Mouse (Mus musculus) cerebellum, adult (tissue): ENCODE data around the gene Lin37.

Experiments used
- ATAC-seq: cut with Nextera tagmentation; 2 replicates; pipeline ENCODE4 v1.9.2; 2017; ENCODE audit warnings: mild to moderate bottlenecking, moderate library complexity, mixed read lengths; ENCODE audit not compliant: insufficient number of reproducible peaks, low FRiP score, low TSS enrichment

The Lin37 gene

DNA sequence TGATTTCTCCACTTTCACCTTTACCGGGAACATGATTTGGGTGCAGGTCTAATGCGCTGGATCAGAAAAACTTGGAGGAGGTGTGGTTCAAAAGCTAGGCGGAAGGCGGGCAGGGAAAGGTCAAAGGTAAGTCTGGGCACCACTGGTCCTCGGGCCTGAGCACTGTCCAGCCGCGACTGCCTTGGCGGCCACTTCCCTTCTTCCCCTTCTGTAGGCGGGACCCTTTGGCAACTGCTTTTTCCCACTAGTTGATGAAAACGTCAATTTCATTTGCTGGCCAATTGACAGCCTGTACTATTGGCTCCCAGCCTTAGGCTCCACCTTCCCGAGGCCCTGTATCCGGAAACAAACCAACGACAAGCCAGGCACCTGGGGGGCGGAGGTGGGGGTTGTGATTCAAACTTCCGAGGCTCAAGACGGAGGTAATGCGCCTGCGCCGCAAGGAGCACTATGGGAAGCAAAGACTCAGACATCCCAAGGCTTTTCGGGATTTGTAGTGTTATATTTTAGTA, at the start of gene Lin37:
Gene Lin37 (minus strand): TSS at position 396 of the 512 bp plus-strand sequence.
- ATAC-seq: peak; percentile 79

DNA sequence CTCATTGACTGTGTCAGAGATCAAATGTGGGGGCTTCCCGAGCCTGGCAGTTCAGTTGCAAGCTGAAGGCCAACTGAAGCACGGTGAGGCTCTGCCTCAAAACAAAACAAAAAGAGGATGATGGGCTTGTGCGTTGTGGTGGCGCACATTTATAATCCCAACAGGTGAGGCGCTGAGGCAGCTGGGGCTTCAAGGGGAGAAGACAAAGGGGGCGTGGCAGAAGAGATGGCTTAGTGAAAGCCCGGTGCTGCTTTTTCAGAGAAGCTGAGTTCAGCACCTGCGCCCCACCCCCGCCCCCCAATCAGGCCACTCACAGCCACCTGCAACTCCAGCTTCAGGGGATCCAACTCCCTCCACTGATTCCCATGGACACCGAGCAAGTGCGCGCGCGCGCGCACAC, 48.8 kb upstream of the Lin37 start:
- no peak for ATAC-seq

DNA sequence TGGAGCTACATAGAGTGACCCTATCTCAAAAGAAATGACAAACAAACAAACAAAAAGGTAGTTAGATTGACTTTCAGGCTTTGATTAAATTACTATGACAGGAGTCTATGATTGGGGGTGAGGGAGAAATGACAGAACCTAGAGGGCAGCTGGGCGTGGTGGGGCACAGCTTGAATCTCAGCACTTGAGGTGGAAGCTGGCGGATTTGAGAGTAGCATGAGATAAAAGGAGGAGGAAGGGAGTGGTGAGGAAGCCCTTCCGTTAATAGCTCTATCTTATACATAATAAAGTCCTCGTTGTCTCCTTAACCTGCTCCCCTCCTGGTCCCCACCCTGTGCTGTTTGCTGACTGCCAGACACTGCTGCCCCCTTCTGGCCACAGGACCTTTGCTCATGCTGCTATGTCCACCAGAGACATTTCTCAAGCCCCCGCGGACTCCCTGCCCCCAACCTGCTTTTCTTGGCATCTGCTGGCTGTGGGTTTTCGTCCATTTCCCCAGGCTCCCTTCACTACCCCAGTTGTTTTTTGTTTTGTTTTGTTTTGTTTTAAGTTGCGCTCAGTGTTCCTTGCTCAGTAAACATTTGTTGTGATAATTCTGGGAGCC, 48.2 kb upstream of the Lin37 start:
- no peak for ATAC-seq

DNA sequence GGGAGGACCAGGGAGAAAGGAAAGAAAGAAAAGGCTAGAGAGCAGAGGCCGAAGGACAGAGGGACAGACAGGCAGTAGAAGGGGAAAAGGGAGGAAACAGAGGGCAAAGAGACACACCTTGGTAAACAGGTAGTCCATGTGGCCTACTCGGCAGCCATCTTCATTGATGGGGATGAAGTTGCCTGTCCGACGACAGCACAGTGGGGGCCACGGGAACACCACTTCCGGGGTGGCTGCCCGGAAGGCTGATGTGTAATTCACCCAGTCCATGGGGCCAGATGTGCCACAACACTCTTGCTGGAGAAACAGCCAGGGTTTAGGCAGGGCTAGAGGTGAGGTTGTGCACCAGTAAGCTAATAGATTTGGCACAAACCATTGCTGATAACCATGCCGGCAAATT, 45.3 kb upstream of the Lin37 start:
- ATAC-seq: no peak

DNA sequence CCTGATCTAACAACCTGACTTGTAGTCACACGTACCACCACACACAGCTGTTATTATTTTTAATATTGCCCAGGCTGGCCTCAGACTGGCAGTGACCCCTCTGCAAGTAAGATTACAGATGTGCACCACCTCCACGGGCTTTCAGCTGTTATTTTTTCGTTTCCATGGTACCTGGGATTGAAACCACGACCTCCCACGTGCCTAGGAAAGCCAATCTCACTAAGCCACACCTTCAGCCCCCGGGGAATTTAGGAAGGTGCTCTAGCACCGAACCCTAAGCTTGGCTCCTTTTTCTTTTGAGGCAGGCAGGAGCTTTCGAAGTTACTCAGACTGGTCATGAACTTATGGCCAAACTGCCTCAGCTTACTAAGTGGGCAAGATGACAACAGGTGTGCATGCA, 44.8 kb upstream of the Lin37 start:
- no peak for ATAC-seq

DNA sequence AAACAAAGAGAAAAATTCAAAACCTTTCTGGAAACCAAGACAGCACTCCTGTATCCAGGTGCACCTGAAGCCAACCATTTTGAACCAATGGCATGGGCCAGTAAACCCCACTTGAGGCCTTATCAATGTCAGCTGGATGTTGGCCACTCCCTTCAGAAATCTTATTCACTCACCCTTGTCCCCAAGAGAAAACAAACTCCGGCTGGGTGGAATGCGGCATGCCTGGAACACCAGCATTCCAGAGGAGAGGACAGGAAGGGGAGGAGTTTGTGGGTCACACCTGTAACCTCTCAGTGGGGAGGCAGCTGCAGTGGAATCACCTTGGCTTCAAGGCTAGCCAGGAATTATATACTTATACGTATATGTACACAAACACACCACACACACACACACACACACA, 42.9 kb upstream of the Lin37 start:
- no peak for ATAC-seq

DNA sequence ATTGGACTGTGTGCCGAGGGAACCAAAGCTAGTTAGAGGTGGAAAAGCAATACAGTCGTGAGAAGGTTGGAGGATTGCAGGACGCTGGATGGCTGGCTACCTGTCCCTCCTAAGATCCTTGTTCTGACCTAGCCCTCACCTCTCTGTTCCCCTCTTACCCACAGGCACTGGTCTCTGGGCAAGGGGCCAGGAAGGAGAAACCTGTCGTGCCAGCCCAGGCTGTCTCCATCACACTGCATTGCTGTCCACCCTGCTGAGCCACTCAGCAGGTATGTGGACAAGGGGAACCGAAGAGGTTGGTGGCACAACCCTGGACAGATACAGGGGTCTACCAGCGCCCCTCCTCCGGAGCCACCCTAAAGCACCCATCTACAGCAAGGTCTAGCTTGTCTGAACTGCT, 41.0 kb upstream of the Lin37 start:
- no peak for ATAC-seq

DNA sequence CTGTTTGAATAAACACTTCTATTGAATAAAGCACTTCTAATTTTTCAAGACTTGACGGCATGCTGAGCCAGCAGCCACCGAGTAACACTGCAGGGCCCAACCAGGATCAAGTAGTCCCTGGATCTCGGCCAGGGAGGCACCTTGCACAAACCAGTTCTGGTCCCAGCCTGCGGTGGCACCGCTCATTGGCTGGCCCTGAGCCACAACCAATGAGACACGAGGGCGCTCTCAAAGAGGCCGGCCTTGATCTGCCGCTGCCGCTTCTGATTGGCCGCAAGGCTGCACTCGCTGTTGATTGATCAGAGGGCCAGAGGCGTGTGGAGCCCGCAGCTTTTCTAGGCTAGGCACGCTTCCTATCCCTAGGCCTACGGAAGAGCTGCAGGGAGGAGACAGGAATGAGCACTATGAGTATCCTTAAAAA, 40.3 kb upstream of the Lin37 start:
- ATAC-seq: peak; percentile 97

DNA sequence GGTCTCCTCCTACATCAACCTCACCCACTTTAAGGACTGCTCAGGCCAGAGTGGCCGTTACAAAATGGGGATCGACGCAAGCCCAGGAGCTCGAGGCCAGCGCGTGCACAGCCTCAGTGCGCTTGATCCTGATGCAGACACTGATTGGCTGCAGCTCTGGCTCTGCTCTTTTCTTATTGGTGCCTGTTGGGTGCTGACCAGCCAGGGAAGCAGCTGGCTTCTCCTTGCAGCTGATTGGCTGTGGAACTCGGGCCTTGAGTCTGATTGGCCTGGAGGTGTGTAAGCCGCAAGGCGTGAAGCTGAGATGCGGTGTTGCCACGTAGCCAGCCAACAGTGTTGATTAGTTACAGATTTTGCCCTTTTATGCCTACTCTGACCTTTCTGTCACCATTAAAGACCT, 39.1 kb upstream of the Lin37 start, which contains the start of gene Zbtb32:
Gene Zbtb32 (minus strand): TSS at position 124 of the 400 bp plus-strand sequence.
- no peak for ATAC-seq

DNA sequence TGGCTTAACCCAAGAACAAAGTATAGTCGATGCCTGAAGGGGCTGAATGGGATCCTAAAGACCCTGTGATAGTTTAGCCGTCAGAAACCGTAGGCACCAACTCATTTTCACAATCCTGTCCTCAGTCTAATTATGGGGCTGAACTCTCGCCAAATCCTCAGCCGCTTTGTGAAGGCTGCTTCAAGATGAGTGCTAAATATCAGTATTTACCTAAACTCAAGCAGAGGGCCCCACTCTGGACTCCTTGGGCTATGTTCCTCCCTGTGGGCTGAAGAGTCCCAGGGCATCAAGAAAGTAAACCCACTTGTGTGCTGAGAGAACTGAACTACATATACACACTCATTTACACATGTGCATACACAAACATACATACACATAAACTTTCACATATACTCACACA, 37.2 kb upstream of the Lin37 start:
- ATAC-seq: no peak

DNA sequence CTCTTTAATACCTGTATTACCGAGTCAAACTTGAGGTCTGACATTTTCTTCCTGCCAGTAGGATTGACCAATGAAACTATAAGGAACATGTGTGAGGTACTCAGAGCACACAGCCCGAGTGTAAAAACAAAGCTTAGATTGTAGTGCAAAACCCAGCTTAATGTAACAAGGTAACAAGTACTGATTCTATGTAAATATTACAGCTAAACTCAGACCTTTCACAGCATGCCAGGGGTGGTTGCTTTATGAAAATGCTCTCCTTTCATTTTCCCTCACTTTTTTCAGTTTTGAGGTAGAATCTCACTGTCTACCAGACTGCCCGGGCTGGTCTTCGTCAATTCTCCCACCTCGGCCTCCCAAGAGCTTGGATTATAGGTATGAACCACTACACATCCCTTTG, 36.5 kb upstream of the Lin37 start:
- no peak for ATAC-seq

DNA sequence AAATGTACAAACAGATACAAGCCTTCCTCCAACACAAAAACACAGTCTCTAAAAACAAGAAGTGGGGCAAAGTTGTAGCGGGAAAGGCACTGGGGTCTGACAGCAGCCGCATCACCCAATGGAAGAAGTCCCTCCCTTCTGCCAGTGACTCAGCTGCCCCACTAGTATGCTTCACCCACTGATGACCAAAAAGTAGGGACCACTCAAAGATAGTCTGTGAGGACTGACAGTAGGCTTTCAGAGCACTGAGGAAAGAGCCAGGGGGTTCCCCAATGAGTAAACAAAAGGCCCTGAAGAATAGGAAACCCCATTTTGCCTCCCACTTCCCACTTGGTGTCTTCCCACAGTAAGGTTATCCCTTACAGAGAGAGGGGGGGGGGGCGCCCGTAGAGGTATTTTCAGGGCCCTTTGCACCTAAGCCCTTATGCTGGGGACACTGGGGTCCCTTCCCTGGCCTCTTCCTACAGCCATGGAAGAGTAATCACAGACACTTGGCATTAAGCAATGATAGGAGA, 34.9 kb upstream of the Lin37 start:
- ATAC-seq: no peak

DNA sequence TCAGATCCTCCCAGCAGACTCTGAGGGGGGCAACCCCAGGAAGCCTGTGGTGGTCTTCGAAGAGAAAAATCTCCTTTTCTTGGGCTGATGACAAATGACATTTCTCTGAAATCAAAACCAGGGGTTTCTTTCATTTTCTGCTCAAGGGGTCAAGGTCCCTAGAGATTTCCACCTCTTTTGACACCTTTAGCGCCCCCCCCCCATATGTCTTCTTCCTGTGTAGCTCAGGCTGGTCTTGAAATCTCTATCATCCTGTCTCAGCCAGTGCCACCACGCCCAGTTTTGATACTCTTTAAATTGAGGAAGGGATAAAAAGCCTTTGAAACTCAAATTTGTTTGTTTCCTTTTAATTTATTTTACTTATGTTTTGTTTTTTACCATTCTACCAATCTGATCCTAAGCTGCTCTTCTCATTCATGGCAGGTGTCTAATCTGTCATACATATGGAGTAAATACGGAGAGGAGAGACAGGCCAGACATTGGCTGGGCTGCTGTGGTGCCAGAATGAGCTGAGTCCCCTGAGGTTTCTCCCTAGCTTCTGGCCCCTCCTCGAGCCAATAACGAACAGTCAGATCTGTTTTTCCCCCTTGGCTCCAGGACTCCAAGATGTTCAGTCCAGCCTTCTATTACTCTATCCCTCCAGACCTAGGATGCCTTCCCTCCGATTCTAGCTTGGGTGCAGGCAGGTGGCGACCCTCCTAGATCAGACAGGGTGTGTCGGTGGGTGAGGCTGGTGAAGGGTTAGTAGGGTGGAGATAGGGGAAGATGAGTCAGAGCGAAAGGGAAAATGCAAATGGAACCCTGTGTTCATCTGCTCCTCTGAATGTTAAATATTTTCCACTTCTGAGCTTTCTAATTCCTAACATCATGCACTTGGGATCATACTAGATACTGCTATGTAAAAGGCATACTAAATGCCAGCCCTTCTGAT, 34.2 kb upstream of the Lin37 start:
- no peak for ATAC-seq

DNA sequence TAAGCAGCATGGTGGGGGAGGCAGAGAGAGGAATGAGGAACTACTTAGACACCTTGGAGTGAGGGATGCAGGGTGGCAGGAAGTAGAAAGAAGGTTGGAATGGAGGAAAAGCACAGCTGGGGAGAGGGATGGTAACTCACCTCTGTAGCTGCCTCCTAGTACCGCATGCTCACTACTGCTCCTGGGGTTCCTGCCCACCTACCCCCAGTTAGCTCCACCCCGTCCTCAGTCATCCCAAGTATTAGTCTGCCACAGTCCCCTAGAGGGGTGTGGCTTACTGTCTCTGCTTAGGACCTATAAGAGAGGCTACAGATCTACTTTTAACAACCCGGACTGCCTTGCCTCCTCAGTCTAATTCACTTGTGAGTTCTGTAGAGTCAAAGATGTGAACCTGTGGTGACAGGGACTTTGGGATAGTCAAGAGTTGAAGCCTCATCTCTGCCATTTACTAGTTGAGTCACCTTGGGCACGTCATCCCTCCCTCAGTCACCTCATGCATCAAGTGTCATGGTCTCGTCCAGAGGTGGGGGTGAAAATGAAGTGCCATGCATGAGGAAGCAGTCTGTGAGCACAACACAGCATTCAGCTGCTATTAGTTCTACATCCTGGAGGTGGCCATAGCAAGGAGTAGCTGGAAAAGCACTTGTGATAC, 33.3 kb upstream of the Lin37 start:
- no peak for ATAC-seq

DNA sequence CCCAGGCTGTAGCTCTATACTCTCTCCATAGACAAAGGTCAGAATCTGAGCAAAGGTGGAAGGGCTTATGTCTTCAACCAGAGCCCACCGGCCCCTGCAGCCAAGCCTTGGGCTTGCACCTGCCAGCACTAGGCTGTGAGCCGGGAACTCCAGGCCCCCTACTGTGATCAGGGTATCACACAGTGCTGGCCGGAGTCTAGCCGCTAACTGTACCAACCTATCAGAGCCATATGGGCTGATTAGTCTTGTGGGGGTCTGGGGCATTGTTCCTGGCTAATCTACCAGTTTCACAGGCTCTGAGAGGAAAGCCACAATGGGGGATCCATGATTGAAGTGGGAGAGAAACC, 31.9 kb upstream of the Lin37 start:
- ATAC-seq: no peak

DNA sequence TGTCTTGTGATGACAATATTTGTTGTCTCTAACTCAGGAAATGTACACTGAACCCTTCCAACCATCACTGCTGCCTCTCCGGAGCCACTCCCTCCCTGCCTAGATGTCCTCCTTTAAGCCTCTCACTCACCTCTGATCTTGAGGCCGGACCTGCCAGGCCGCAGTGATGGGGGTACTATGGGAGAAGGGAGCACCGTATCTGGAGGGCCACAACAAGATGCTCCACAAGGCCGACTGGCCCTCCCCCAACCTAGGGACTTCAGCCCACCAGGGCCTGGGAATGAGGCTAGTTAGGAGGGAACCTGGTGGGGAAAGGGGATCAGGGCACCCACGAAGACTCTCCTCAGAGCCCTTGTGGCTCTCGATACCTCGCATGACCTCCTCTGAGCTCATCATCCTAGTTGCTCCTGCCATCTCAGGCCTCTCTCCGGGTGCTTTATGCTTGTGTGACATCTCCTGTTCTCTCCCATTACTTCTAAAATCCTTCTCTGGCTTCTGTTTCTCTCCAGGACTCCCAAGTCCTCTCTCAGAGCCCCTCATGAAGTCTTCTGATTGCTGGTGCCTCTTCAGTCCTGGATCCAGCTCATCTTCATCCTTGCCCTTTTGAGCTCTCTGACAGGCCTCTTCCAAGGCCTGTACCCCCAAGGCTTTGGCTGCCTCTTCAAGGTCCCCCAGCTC, 31.4 kb upstream of the Lin37 start:
- no peak for ATAC-seq

DNA sequence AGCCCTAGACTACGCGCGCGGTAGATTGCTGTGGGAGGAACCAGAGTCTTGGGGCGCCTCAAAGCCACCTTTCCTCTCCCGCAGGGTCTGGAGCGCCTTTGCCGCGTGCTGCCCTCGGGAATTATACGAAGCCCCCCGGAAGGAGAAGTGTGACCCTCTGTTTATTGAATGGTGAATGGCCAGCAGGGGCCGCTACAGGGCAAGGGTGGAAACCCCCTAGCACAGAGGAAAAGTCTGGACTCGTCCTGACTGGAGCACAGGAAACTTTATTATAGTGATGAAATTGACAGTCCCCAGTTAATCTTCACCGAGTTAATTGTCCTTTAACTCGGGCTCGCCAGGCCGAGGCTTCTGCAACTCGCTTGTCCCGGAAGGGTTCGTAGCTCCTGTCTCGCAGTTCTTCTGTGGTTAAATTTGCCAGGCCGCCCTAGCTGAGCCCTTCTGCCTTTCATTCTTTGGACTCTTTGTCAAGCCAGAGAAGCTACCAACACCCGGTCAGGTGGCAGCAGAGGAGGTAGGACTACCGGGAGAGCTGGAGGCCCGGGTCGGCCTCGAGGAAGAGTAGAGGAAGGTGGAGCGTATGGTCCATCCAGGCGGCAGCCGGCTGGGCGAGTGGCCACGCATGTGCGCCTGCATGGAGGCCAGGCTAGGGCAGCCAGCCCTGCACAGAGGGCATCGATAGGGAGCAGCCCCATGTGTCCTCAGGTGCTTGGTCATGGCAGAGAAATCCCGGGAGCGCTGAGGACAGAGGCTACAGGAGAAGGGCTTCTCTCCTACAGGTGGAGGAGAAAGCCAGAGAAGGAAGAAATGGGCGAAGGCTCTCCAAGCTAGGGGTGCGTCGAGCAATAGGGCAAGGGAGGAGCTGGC, 30.0 kb upstream of the Lin37 start:
- ATAC-seq: peak; percentile 27; the same call in 1 of the 2 replicates

DNA sequence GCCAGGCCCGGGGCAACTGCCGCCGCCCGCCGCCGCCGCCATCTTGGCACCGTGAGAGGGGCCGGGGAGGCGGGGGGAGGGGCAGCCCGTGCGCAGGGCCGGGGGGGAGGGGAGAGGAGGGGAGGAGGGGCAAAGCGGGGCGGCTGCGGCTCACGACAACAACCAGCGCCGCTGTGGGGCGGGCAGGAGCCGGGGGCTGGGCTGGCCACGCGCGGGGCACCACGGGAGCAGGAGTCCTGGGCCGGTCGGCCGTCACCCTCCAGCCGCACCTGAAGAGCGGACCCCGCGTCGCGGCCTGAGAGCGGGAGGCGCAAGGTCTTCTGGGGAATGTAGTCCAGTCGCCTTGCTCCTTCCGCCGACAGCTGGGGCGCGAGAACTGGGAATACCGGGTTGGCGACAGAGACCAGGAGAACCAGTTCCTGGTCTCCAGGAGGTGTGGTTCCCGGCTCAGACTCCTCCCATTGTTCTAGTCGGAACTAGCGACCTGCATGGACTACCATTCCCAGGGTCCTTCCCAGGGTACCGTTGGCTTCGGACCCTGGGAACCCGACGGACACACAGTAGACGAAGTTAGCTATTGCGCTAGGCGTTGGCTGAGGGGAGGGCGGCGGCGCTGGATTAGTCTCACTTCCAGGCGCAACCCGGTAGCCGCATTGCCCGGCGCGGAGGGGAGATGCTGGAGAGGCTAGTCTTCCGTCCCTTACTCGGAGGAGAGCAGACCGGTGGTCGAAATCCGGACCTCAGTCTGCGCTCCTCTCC, 29.2 kb upstream of the Lin37 start, which contains the start of gene Kmt2b:
Gene Kmt2b (minus strand): TSS at position 51 of the 759 bp plus-strand sequence.
- peak; percentile 89 for ATAC-seq
